Comparison of ENCODE assay signal across 30 mouse cellular contexts in the genomic region with DNA sequence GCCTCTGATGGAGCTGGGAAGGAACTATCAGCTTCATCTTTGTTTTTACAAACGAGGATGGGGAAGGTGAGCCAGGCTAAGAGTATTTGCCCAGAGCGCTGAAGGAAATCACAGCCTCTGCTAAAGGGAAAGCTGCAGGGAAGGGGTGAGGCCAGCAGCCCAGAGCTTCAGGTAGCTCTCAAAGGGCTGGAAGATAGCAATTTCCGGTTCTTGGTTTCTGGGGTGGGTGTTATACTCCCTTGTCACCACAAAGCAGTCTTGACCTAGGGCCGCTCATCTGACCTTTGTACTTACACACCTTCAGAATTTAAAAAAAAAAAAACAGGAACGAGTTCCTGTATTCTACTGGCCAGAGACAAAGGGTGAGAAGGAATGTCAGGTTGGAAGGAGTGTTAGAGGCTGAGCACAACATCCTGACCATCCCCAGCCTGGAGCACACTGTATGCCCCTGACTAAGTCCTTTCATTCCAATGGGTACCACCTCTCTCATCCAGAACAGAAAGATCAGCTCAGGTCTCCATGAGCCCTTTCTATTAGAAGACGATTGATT. TPM values are rescaled to one million over a fixed set of nuclear protein-coding genes. Genes with fewer than 3 reads are reported as not detected.
DNase-seq lines count a peak whose midpoint lies in the region; ATAC-seq lines count a peak whose summit lies in the region.
"Had no signal": no experiment of that assay in that cellular context is flagged by ENCODE, and none has a peak within 500 bp of the region (broad histone marks: within the 10 kb centered on the region; RNA-seq: fewer than 3 reads in every experiment).

No protein-coding gene starts in this region.

- no peak overlapping the region for H3K4me3 ChIP-seq in kidney, embryonic 16.5 days (ENCODE audit: low read length)
- H3K4me3 ChIP-seq in hindbrain, embryonic 12.5 days = no peak overlapping the region
- H3K4me3 ChIP-seq: forebrain, embryonic 10.5 days; forebrain, embryonic 15.5 days; heart, embryonic 12.5 days; heart, embryonic 15.5 days; hindbrain, embryonic 10.5 days had no signal

- H3K27me3 ChIP-seq in kidney, embryonic 16.5 days (ENCODE audit: insufficient read depth, low read length) = peaks cover 22% of the 10 kb centered on the region
- H3K27me3 ChIP-seq in hindbrain, embryonic 12.5 days = peaks cover 73% of the 10 kb centered on the region
- H3K27me3 ChIP-seq: Patski had no signal

- 44% methylated on average over 6 of the region's 6 CpGs for WGBS in kidney, embryonic 16.5 days
- WGBS in hindbrain, embryonic 12.5 days = 55% methylated on average over 6 of the region's 6 CpGs

- no peak overlapping the region for H3K9ac ChIP-seq in kidney, embryonic 16.5 days (replicated peaks; ENCODE audit: low read length)
- no peak overlapping the region for H3K9ac ChIP-seq in hindbrain, embryonic 12.5 days
- H3K9ac ChIP-seq: forebrain, embryonic 15.5 days; heart, embryonic 12.5 days; heart, embryonic 15.5 days; hindbrain, embryonic 14.5 days had no signal

- H3K27ac ChIP-seq in kidney, embryonic 16.5 days (ENCODE audit: low read length) = 0 out of 2 replicates have a peak overlapping the region, but pooled peaks have one; percentile 8
- H3K27ac ChIP-seq in hindbrain, embryonic 12.5 days = no peak overlapping the region
- H3K27ac ChIP-seq: forebrain, embryonic 10.5 days; forebrain, embryonic 15.5 days; heart, embryonic 15.5 days; hindbrain, embryonic 10.5 days; hindbrain, embryonic 14.5 days; hindbrain, postnatal 0 days had no signal

- DNase-seq in kidney, postnatal 25 days = no peak
- peak; percentile 92 for DNase-seq in ES-CJ7 (ENCODE audit: low read depth, low spot score)
- DNase-seq in ZHBTc4 (ENCODE audit: low read depth, low spot score) = peak; percentile 90
- no peak for DNase-seq in layer of hippocampus, postnatal 36 days
- DNase-seq: adrenal gland, adult 8-10 months; adrenal gland, postnatal 36 days; cerebellum, adult 18-20 months; cerebellum, adult 9-10 months; cerebellum, postnatal 14 days; gastrocnemius, postnatal 25 days; heart, adult 18-20 months; heart, postnatal 10 days; heart, postnatal 36 days had no signal

- H3K4me1 ChIP-seq in kidney, embryonic 16.5 days (ENCODE audit: insufficient read depth, low read length) = peaks cover 24% of the 10 kb centered on the region
- H3K4me1 ChIP-seq in hindbrain, embryonic 12.5 days = peaks cover 34% of the 10 kb centered on the region

- no peak for ATAC-seq in kidney, embryonic 16.5 days (ENCODE audit: low FRiP score, low TSS enrichment)
- ATAC-seq in hindbrain, embryonic 12.5 days (ENCODE audit: low FRiP score) = no peak
- ATAC-seq: activated CD4-positive, CD25-positive, alpha-beta regulatory T cell, adult 4 months; forebrain, embryonic 15.5 days; hindbrain, postnatal 0 days; inflammation-experienced regulatory T-cells, adult 6 months; intestine, embryonic 16.5 days; Patski had no signal

- no peak overlapping the region for H3K4me2 ChIP-seq in kidney, embryonic 16.5 days (replicated peaks; ENCODE audit: low read depth, low read length)
- H3K4me2 ChIP-seq in hindbrain, embryonic 12.5 days (replicated peaks) = no peak overlapping the region
- H3K4me2 ChIP-seq: forebrain, embryonic 15.5 days; heart, embryonic 12.5 days; heart, embryonic 15.5 days; hindbrain, embryonic 14.5 days had no signal

- no peaks in the 10 kb centered on the region for H3K36me3 ChIP-seq in kidney, embryonic 16.5 days (ENCODE audit: insufficient read depth, low read length)
- no peaks in the 10 kb centered on the region for H3K36me3 ChIP-seq in hindbrain, embryonic 12.5 days
- H3K36me3 ChIP-seq: forebrain, embryonic 10.5 days; forebrain, embryonic 15.5 days; G1E; heart, embryonic 12.5 days; heart, embryonic 15.5 days; hindbrain, embryonic 10.5 days had no signal

- no peaks in the 10 kb centered on the region for H3K9me3 ChIP-seq in kidney, embryonic 16.5 days (ENCODE audit: low read length)
- H3K9me3 ChIP-seq in hindbrain, embryonic 12.5 days (replicated peaks) = no peaks in the 10 kb centered on the region
- H3K9me3 ChIP-seq: forebrain, embryonic 10.5 days; forebrain, embryonic 15.5 days; heart, embryonic 12.5 days; heart, embryonic 15.5 days; hindbrain, embryonic 10.5 days had no signal

RNA-seq across cellular contexts. Expression of a gene that starts 1.2 kb away (rescaled TPM):
- polyA plus RNA-seq in kidney, embryonic 16.5 days (2015; fragmentation: Nextera tagmentation; extraction: Ambion mirVana) = 43.0 and 43.3 TPM in 2 replicates
- 16.6 and 25.0 TPM in 2 replicates for polyA plus RNA-seq in hindbrain, embryonic 12.5 days (2016; fragmentation: Nextera tagmentation; extraction: Ambion mirVana)
- 1 to 10 TPM; 3.8 to 5.2 TPM for total RNA-seq in layer of hippocampus, postnatal 36 days (2021)
- polyA plus RNA-seq: G1E; inflammation-experienced regulatory T-cells, adult 6 months had no signal

RNA-seq across cellular contexts. Expression of a gene that starts 12.5 kb away (rescaled TPM):
- 0.96 and 2.6 TPM in 2 replicates for polyA plus RNA-seq in kidney, embryonic 16.5 days (2015; fragmentation: Nextera tagmentation; extraction: Ambion mirVana)
- not detected in 2 replicates for polyA plus RNA-seq in hindbrain, embryonic 12.5 days (2016; fragmentation: Nextera tagmentation; extraction: Ambion mirVana)
- total RNA-seq in layer of hippocampus, postnatal 36 days (2021) = not detected
- total RNA-seq: adrenal gland, adult 8-10 months; adrenal gland, postnatal 36 days; G1E; gastrocnemius, adult 8-10 months; gastrocnemius, postnatal 25 days; heart, adult 18-20 months; heart, postnatal 10 days; heart, postnatal 36 days; hindbrain, postnatal 0 days had no signal
- polyA plus RNA-seq: activated CD4-positive, CD25-positive, alpha-beta regulatory T cell, adult 4 months; embryonic facial prominence, embryonic 11.5 days; embryonic facial prominence, embryonic 14.5 days; forebrain, embryonic 15.5 days; G1E; heart, embryonic 15.5 days; hindbrain, embryonic 10.5 days; hindbrain, embryonic 14.5 days; hindbrain, postnatal 0 days; inflammation-experienced regulatory T-cells, adult 6 months; Patski had no signal

Comparison
In these comparisons a context has a peak if more than half of its experiments do, and no peak if none do; other contexts are left out.
1. DNase-seq: peak in ES-CJ7 (single experiment) and ZHBTc4 (single experiment); none in kidney, postnatal 25 days (0 of 2) and layer of hippocampus, postnatal 36 days (0 of 2).